Mouse (Mus musculus): Measurements from ENCODE around the gene LTO1. TPM values are rescaled to one million over a fixed set of nuclear protein-coding genes. Genes with fewer than 3 reads are reported as not detected.

Gene LTO1
- polyA plus RNA-seq, 1 experiment, result 20.1 TPM

GRCm38 (mm10) chr7:144929931-144930330 is 15.0 kb downstream of the LTO1 start:
- no peak overlapping the region for H3K4me3 ChIP-seq (replicated peaks)
- H3K9me3 ChIP-seq, result no peaks in the 10 kb centered on the region
- peaks cover 13% of the 10 kb centered on the region for H3K4me1 ChIP-seq
- H3K36me3 ChIP-seq (replicated peaks; ENCODE audit: low read length), result peaks cover 80% of the 10 kb centered on the region
- peaks cover 12% of the 10 kb centered on the region for H3K27me3 ChIP-seq (replicated peaks)
- TF ChIP-seq FLI1 (IDR thresholded peaks at IDR 0.05; ENCODE audit: low read length) (no peak), GATA1 (IDR thresholded peaks at IDR 0.05; ENCODE audit: borderline replicate concordance, low read length) (no peak)

GRCm38 (mm10) chr7:144931778-144932177 is 16.9 kb downstream of the LTO1 start:
- Histone ChIP-seq H3K4me1 (peaks cover 22% of the 10 kb centered on the region), H3K27me3 (replicated peaks) (peaks cover 22% of the 10 kb centered on the region), H3K9me3 (no peaks in the 10 kb centered on the region), H3K36me3 (replicated peaks; ENCODE audit: low read length) (peaks cover 90% of the 10 kb centered on the region), H3K4me3 (replicated peaks) (no peak overlapping the region)
- TF ChIP-seq FLI1 (IDR thresholded peaks at IDR 0.05; ENCODE audit: low read length), result no peak
- no peak for TF ChIP-seq GATA1 (IDR thresholded peaks at IDR 0.05; ENCODE audit: borderline replicate concordance, low read length)

DNA sequence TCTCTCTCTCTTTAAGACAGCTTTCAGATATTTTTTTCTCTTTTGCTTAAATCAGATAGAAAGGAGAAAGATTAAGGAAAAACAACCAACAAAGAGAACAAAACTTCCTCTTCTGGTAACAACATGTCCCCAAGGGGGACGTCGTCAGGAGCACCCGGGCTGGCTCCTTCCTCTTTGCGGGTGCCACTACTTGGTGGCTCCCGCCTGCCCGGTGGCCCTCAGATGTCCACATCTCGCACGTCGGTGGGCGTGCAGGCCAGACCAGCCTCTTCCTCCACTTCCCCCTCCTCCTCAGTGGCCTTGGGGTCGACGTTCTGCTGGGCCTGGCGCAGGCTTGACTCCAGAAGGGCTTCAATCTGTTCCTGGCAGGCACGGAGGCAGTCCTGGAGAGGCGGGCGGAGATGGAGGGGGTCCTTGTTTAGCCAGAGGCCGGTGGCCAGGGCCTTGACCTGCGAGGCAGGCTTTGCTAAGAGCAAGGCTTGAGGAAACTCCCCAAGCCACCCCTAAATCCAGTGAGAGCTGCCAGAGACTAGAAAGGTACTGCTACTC is 17.6 kb downstream of the LTO1 start:
- TF ChIP-seq FLI1 (IDR thresholded peaks at IDR 0.05; ENCODE audit: low read length) (no peak), GATA1 (IDR thresholded peaks at IDR 0.05; ENCODE audit: borderline replicate concordance, low read length) (no peak)
- no peak overlapping the region for H3K4me3 ChIP-seq (replicated peaks)
- H3K9me3 ChIP-seq, result no peaks in the 10 kb centered on the region
- H3K27me3 ChIP-seq (replicated peaks), result peaks cover 26% of the 10 kb centered on the region
- peaks cover 88% of the 10 kb centered on the region for H3K36me3 ChIP-seq (replicated peaks; ENCODE audit: low read length)
- H3K4me1 ChIP-seq, result peaks cover 26% of the 10 kb centered on the region

DNA sequence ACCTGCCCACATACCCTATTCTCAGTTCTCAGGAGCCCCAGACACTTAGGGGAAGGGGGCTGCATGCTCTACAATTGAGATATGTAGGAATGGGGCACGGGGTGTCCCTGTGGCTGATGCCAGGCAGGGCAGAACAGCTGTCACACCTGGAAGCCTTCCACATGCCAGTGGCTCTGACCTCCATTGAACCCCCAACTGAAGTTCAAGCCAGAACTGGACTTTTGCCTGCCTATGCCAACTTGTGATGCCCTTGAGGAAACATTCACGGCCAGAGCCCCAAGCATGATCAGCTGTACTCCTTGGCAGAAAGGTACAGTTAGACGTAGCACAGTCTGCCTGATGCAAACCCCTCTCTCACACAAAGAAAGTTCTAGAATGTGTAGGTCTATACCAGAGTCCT is 18.4 kb downstream of the LTO1 start:
- H3K4me3 ChIP-seq (replicated peaks), result no peak overlapping the region
- TF ChIP-seq FLI1 (IDR thresholded peaks at IDR 0.05; ENCODE audit: low read length) (no peak), GATA1 (IDR thresholded peaks at IDR 0.05; ENCODE audit: borderline replicate concordance, low read length) (no peak)
- peaks cover 25% of the 10 kb centered on the region for H3K4me1 ChIP-seq
- H3K36me3 ChIP-seq (replicated peaks; ENCODE audit: low read length), result peaks cover 79% of the 10 kb centered on the region
- peaks cover 34% of the 10 kb centered on the region for H3K27me3 ChIP-seq (replicated peaks)
- no peaks in the 10 kb centered on the region for H3K9me3 ChIP-seq

GRCm38 (mm10) chr7:144933796-144934195 is 18.9 kb downstream of the LTO1 start:
- no peak for TF ChIP-seq GATA1 (IDR thresholded peaks at IDR 0.05; ENCODE audit: borderline replicate concordance, low read length)
- no peak for TF ChIP-seq FLI1 (IDR thresholded peaks at IDR 0.05; ENCODE audit: low read length)
- Histone ChIP-seq H3K27me3 (replicated peaks) (peaks cover 38% of the 10 kb centered on the region), H3K36me3 (replicated peaks; ENCODE audit: low read length) (peaks cover 74% of the 10 kb centered on the region), H3K4me1 (peaks cover 26% of the 10 kb centered on the region), H3K4me3 (replicated peaks) (no peak overlapping the region), H3K9me3 (no peaks in the 10 kb centered on the region)

DNA sequence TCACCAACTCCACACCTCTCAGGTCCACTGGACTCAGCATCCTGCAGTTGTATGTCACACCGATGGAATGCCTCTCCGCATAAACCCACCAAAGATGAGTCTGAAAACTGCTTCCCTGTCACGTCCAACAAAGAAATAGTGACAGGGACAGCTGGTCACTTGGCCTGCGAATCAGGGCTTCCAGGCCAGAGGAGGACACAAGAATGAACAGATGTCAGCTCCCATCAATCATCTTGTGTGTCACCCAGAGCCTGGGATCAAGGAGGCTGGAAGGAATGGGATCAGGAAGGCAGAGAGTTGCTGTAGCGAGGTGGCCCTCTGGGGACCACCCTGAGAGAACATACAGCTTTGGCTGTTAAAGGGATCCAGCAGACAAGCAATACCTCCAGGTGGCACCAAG is 20.0 kb downstream of the LTO1 start:
- Histone ChIP-seq H3K36me3 (replicated peaks; ENCODE audit: low read length) (peaks cover 63% of the 10 kb centered on the region), H3K9me3 (no peaks in the 10 kb centered on the region), H3K4me1 (peaks cover 37% of the 10 kb centered on the region), H3K27me3 (replicated peaks) (peaks cover 49% of the 10 kb centered on the region), H3K4me3 (replicated peaks) (no peak overlapping the region)
- TF ChIP-seq FLI1 (IDR thresholded peaks at IDR 0.05; ENCODE audit: low read length), result no peak
- no peak for TF ChIP-seq GATA1 (IDR thresholded peaks at IDR 0.05; ENCODE audit: borderline replicate concordance, low read length)

DNA sequence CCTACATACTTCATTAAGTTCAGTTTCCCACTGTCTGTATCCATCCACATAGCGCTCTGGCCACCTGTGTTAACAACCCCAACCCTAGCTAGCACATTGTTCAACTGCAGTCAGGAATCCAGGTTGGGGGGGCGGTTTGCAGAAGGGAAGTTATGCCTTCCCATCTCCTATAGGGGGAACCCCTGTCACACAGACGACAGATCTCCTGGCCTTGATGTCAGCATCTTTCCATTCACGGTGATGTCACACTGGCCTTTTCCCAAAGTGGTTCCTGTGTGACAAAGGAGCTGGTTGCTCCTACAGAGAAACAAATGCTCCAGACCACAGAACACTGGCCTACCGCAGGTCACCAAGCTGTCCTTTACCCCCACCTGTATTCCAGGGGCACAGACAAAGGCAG is 20.7 kb downstream of the LTO1 start:
- no peak for TF ChIP-seq FLI1 (IDR thresholded peaks at IDR 0.05; ENCODE audit: low read length)
- no peak for TF ChIP-seq GATA1 (IDR thresholded peaks at IDR 0.05; ENCODE audit: borderline replicate concordance, low read length)
- H3K4me1 ChIP-seq, result peaks cover 43% of the 10 kb centered on the region
- no peak overlapping the region for H3K4me3 ChIP-seq (replicated peaks)
- H3K36me3 ChIP-seq (replicated peaks; ENCODE audit: low read length), result peaks cover 58% of the 10 kb centered on the region
- H3K9me3 ChIP-seq, result no peaks in the 10 kb centered on the region
- peaks cover 55% of the 10 kb centered on the region for H3K27me3 ChIP-seq (replicated peaks)

- H3K4me1 ChIP-seq, result peaks cover 51% of the 10 kb centered on the region
- TF ChIP-seq GATA1 (IDR thresholded peaks at IDR 0.05; ENCODE audit: borderline replicate concordance, low read length), result no peak
- TF ChIP-seq FLI1 (IDR thresholded peaks at IDR 0.05; ENCODE audit: low read length), result no peak
- no peaks in the 10 kb centered on the region for H3K9me3 ChIP-seq
- peaks cover 50% of the 10 kb centered on the region for H3K36me3 ChIP-seq (replicated peaks; ENCODE audit: low read length)
- no peak overlapping the region for H3K4me3 ChIP-seq (replicated peaks)
- peaks cover 64% of the 10 kb centered on the region for H3K27me3 ChIP-seq (replicated peaks)
These were observed 21.5 kb downstream of the LTO1 start for GRCm38 (mm10) chr7:144936311-144936880.

- H3K27me3 ChIP-seq (replicated peaks), result peaks cover 75% of the 10 kb centered on the region
These were observed 22.6 kb downstream of the LTO1 start for GRCm38 (mm10) chr7:144937490-144937889.

GRCm38 (mm10) chr7:144937899-144938517 is 23.1 kb downstream of the LTO1 start:
- H3K9me3 ChIP-seq, result no peaks in the 10 kb centered on the region
- peaks cover 80% of the 10 kb centered on the region for H3K27me3 ChIP-seq (replicated peaks)
- H3K36me3 ChIP-seq (replicated peaks; ENCODE audit: low read length), result peaks cover 40% of the 10 kb centered on the region
- no peak for TF ChIP-seq GATA1 (IDR thresholded peaks at IDR 0.05; ENCODE audit: borderline replicate concordance, low read length)
- TF ChIP-seq FLI1 (IDR thresholded peaks at IDR 0.05; ENCODE audit: low read length), result no peak
- H3K4me1 ChIP-seq, result peaks cover 67% of the 10 kb centered on the region
- H3K4me3 ChIP-seq (replicated peaks), result peak overlapping the region; percentile 94

More at GRCm38 (mm10) chr7:144937490-144937889, 22.6 kb downstream of the LTO1 start:
- Histone ChIP-seq H3K4me1 (peaks cover 62% of the 10 kb centered on the region), H3K4me3 (replicated peaks) (peak overlapping the region; percentile 94), H3K9me3 (no peaks in the 10 kb centered on the region), H3K36me3 (replicated peaks; ENCODE audit: low read length) (peaks cover 45% of the 10 kb centered on the region)
- no peak for TF ChIP-seq GATA1 (IDR thresholded peaks at IDR 0.05; ENCODE audit: borderline replicate concordance, low read length)
- TF ChIP-seq FLI1 (IDR thresholded peaks at IDR 0.05; ENCODE audit: low read length), result no peak
